Mouse (Mus musculus) spleen, postnatal 4 days (tissue): ENCODE results near the gene Zfp72.

Experiments
- DNase-seq, 2 experiments: peaks; one replicate each; pipeline ENCODE4 v3.0.0; 2022; ENCODE audit warnings: low spot score in 2 of 2

Zfp72 gene

DNA sequence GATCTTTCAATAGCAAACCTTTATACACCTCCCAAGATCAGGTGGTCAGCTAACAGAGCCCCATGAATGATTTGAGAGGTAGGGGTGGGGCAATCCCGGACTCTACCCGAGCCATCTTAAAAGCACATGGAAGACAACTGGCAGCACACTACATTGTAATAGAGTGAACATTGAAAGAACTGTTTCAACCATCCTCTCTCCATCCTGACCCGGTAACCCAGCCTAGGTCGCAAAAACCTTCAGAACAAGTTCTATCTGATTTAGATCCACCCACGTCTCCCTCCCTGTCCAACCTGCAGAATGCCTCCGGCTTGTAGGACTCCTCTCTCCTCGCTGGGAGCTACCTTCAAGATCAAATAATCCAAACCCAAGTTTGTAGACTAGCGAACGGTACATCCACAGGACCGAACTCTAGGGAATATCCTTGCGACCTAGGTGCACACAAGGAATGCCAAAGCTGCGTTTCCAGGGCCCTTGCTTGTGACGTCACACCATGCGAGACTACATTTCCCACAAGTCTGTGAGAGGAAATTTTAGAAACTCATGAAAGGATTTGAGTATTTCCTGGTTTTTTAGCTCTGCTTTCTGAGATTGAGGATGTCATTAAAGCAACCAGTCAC is at the start of gene Zfp72:
Zfp72 (minus strand) TSS at position 466 of the 620 bp plus-strand sequence.
- DNase-seq = peak in 1 of 2 experiments; percentile 32

DNA sequence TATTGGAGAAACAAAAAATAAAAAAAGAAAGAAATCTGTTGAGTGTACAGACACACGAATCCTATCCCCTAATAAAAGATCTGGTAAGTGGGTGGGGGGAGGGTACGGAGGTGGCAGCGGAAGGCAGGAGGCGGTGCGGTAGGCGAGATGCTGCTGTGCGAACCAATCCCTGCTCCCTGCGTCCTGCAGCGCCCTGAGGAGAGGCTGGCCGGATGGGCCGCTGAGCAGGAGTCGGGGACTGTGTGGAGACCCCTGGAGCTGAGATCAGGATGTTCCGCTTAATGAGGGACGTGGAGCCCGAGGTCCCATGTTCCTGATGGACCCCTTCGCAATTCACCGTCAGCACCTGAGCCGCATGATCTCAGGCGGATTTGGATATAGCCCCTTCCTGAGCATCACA is 49.3 kb upstream of the Zfp72 start:
- DNase-seq = no peak

DNA sequence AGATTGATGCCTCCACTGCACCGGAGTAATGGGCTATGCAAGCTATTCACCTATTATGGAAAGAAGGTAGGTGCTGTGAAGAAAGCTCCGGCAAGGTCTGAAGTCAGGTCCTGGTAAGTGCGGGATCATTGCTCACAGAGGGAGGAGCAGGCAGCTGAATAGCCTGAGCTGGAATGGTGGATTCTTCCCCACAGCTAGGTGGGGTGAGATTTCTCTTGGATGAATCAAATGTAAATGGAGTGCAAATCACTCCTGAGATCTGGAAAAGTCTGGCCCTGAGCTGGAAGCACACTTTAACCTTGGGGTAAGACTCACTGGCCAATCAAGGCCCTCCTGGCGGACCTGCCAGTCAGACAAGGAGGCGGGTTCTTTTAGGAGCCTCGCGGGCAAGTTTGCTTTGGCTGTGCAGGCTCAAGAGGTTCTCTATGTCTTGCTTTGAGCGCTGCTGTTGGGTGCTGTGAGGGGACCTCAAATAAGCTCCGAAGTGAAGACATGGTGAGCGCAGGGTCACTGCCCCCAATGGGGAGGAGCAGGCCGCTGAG is 8.7 kb upstream of the Zfp72 start, which contains the start of gene Ftl1-ps1:
Ftl1-ps1 (plus strand) TSS at position 397 of the 542 bp plus-strand sequence.
- DNase-seq = no peak

DNA sequence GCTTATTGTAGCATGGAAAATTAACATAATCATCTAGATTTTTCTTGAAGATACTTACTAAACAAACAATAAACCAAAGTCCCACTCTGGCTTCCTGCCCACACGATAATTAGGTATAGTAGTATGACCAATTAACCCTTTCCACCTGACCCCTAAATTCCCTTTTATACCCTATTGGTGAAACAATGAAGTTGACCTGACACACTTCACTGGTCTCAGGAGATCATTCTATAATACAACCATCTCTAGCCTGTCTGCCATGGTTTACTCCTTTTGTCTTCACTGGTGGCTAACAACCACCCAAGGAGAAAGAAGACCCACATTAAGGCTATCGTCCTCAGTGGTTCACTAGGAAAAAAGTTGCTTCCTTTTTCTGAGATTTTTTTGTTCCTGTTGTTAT is 520 bp upstream of the Zfp72 start:
- DNase-seq = no peak

DNA sequence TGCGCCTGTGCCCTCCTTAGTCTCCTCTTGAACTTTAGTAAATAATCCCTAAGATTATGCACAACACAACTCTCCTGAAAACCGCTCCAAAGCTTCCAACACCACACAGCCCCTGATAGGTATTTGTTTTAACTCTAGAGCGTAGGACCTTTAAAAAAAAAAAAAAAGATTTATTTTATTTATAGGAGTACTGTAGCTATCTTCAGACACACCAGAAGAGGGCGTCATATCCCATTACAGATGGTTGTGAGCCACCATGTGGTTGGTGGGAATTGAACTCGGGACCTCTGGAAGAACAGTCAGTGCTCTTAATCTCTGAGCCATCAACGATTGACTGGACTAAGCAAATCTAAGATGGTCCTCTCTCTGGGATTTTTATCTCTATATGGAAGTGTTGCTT is 906 bp downstream of the Zfp72 start:
- DNase-seq = no peak

DNA sequence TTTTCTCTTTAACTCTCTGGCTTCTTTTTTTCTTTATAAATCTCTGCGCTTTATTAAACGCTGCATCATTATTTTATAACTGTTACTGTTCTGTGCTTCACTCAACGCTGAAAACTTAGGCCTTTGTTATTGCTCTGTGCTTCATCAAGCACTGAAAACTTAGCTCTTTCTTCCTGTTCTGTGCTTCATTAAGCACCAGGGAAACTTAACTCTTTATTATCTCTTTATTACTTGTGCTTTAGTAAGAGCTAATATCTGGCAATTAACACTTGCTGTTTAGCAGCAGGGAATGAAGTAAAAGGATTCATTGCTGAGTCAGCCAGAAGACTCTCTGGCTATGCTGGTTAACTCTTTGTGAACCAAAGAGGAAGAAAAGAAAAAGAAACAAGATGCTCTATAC is 8.3 kb downstream of the Zfp72 start:
- DNase-seq = no peak

DNA sequence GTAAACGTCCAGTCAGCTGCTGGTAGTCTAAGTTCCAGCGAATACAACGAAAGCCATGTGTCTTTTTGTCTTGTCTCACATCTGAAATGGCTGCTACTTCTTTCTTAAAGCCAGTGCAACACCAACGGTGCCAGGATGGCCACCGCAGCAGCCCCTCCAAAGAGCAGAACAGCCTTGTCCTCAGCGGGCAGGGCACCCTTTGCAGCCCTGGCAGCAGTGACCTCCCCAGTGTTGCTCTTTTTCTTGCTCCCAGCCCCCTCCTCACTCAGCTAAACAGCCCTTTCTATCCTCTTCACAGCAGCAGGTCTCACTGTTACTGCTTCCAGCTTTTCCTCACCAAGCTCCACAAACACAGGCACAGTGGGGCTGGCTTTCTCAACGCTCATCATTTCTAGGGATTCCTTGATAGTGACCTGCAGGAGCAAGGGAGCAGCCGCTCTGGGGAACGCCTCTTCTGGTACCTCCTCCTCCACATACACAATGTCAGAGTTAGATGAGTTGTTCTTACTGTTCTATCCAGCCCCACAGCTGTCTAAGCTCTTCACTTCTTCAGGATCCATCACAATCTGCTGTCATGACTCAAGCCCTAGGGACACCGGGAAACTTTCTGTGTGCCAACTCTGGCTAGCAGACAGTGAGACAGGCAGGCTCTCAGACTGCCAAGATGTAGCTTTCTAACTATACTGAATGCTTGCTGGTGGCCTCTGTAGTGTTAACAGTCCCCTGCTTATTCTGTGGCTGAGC is 8.9 kb downstream of the Zfp72 start:
- no peak for DNase-seq

DNA sequence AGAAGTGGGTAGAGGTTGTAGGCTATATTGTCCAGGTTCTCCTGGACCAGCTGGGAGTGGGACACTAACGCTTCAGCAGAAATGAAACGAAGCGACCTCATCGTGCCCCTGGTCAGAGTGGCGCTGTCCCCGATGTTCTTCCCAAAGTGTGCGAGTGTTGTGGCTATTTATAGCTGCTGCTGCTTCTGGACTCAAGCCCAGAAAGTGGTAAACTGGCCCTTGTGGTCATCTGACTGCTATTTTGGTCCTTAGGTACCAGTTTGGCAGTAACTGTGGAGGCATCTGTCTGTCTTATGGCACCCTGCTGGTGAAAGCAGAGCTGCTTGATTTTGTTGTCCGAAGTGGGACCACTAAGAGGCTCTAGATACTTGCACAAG is 26.8 kb downstream of the Zfp72 start, which contains the start of gene Lrrc14b:
Lrrc14b (minus strand) TSS at position 147 of the 377 bp plus-strand sequence.
- no peak for DNase-seq

DNA sequence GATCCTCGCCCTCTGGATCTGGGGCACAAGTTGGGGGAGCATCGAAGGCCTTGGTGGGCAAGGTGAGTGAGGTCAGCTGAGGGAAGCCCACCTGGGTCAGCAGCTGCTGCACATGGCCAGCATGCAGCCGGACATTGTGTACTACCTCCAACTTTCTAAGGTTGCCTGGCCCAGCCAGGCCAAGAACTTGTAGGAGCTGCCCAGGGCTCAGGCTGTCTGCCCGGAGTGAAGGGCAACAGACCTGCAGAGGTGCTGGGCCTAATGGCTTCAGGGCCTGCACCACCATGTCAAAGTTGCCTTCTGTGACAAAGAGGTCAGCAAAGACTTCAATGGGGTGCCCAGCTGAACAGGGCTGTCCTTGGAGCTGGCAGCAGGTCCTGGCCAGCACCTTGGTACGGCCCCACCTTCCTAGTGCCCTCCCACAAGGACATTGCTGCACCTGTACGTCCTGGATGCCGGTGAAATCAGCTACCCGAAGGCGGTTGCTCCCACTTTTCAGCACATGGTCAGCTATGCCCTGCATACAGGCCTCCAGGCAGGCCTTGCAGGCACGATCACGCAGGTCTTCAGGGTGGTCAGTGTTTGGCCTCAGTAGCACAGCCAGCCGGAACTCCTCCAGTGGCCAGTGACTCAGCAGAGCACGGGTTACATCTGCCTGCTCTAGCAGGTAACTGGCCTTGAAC is 27.3 kb downstream of the Zfp72 start:
- no peak for DNase-seq

DNA sequence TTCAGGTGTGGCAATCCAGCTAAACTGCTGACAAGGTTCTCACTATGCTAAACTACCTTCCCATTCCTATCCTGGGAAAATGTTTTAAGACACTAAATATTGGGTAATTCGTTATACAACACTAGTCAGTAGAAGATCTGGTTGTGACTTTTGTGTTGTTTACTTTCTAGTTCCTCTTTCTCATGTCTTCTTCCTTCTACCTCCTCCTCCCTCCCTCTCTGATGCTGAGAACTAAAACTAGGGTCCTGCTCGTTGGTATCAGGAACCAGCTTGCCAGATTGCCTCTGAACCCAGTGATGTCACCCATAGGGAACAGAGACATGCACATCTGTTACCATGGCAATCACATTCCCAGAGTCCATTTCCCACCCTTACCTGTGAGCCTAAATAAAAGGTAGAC is 28.4 kb downstream of the Zfp72 start:
- DNase-seq = no peak

DNA sequence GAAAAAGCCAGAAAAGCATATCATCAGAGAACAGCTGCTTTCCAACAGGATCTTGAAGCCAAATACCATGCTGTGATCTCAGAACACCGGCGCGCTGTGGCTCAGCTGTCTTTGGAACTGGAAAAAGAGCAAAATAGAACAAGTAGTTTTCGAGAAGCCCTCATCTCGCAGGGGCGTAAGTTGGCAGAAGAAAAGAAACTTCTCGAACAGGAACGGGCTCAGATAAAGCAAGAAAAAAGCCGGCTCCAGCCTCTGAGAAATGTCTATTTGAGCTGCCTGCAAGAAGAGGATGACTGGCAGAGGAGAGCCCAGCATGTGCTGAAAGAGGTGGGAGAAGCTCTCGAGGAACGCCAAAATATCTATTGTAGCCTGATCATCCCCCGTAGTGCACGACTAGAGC is 34.1 kb downstream of the Zfp72 start:
- DNase-seq = no peak

DNA sequence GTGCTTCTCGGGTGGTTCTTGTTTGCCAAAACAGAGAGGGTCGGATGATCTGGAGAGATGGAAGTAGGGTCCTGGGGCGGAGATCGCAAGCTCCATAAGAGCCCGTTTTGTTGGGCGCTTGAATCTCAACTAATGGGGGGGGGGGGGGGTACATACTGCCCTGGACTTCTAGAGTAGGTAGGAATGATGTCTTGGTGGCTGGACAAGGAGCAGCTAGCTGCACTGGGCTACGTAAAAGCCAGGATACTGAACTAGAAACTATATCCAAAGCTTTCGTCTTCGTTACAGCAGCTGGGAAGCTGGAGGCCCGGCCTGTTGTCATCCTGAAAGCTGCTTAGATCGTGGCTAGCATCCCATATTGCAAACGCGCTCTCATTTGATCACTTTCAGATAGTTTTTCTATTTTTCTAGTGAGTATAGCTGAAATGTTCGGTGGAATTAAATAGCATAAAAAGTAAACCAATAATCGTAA is 40.2 kb downstream of the Zfp72 start:
- no peak for DNase-seq

DNA sequence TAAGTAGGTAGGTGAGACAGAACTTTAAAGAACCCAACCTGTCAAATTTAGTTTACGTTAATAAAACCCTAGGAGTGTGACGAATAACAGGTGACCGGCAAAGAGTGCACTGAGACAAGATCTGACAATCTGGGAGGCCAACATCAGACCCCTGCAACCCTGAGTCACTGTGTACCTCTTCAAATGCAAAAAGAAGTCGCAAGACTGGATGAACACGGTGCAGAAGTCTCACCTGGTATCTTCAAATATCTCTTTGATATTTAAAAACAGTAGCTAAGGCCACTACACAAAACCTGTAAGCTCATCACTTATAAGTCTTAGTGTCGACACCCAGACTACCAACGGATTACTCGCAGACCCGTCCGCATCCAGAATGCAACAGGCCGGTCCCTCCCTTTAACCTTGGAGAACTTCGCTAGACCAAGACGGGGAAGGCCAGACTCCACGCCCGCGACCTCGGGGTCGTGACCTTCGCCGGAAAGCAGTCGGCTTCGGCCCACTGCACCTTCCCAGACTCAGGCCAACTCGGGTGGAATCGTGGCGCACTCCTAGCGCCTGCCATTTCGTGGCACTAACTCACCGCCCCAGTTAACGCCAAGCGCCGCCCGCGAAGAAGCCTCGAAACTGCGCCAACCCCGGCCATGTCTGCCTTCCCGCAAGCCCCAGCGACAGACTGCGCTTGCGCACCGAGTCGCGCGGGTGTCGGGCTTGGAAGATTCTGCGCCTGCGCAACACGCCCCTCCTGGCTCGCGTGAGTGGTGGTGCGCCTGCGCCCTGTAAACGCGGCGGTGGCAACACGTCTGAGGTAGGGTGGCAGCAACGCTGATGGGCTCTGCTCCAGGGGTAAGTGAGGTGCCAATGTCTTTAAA is 40.8 kb downstream of the Zfp72 start, which contains the start of the genes Sdha and Ccdc127:
Sdha (minus strand) TSS at position 715 of the 869 bp plus-strand sequence.
Ccdc127 (plus strand) TSS at position 744 of the 869 bp plus-strand sequence.
- peak; percentile 95 to 99 for DNase-seq

DNA sequence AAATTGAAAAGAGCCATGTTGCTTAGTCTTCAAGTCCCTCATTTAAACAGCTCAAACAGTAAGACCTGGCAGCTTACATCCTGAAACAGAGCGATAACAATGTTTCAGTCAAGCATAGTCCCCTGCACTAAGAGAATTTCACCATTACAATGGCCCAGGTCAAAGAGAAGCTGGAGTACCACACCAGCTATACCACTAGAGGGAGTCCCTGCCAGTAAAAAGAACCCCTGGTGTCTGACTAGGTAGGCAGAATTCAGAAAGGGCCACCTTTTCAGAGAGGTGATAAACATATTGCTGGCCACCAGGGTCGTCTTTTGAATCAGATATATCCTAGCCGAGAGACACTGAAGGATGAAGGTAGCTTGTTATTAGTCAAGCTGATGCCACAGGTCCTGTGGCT is 49.6 kb downstream of the Zfp72 start:
- peak in 1 of 2 experiments; percentile 24 for DNase-seq

DNA sequence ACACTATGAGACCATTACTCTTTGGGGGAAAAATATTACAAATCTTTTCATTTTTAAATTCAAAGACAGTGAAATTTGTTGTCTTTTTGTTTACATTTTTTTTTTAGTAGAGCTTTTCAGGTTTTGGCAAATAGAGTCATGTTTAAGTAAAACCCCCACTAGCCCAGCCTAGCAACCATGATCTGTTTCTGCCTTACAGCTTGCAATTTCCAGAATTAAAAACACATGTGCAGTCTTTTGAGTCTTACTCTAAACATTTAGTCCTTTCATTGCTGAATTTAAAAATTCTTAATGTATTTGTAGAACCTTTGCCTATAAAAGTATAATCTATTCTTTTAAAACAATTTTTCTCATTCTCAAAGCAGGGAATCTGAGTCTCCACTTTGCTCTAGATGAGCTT is 61.3 kb downstream of the Zfp72 start:
- DNase-seq = no peak
